10 mouse cellular contexts compared by ENCODE assay signal in genomic region chr8:79606225-79606624, GRCm38 (mm10). TPM values are rescaled to one million over a fixed set of nuclear protein-coding genes. Genes with fewer than 3 reads are reported as not detected.
DNase-seq lines count a peak whose midpoint lies in the region; TF ChIP-seq lines count a peak whose summit lies in the region.
"Had no signal": no experiment of that assay in that cellular context is flagged by ENCODE, and none has a peak within 500 bp of the region (broad histone marks: within the 10 kb centered on the region; RNA-seq: fewer than 3 reads in every experiment).

No protein-coding gene starts in this region.

- TF ChIP-seq POLR2A in brain, embryonic 14.5 days (IDR thresholded peaks at IDR 0.05; ENCODE audit: borderline replicate concordance, extremely low read depth, insufficient read depth, insufficient read length, poor library complexity, severe bottlenecking) = no peak

- DNase-seq in embryo, embryonic 10.5 days (ENCODE audit: low spot score) = peak; percentile 37
- no peak for DNase-seq in embryo, embryonic 11 days
- peak; percentile 43 for DNase-seq in kidney, postnatal 10 days
- no peak for DNase-seq in kidney, adult 9 months
- peak; percentile 32 for DNase-seq in 416B (ENCODE audit: low read depth)
- DNase-seq in brain, embryonic 14.5 days (ENCODE audit: low read depth) = no peak
- no peak for DNase-seq in right cerebral cortex, postnatal 10 days (ENCODE audit: low spot score in 2 of 2)
- DNase-seq in retina, embryonic 14.5 days (ENCODE audit: low spot score) = no peak
- DNase-seq: lung, adult 18-20 months; spleen, adult 18-20 months had no signal

- TF ChIP-seq CTCF in brain, embryonic 14.5 days (IDR thresholded peaks at IDR 0.05; ENCODE audit: borderline replicate concordance, extremely low read depth, insufficient read depth, insufficient read length) = peak; percentile 12; the same call in 1 of the 2 replicates

RNA-seq across cellular contexts. Expression of gene Otud4, which starts 33.2 kb away (rescaled TPM):
- polyA plus RNA-seq in brain, embryonic 14.5 days (2012; rRNA removed) = 27.1 and 28.9 TPM in 2 replicates

Comparison
In these comparisons a context has a peak if more than half of its experiments do, and no peak if none do; other contexts are left out.
1. DNase-seq: peak in embryo, embryonic 10.5 days (single experiment), kidney, postnatal 10 days (single experiment) and 416B (single experiment); none in embryo, embryonic 11 days (single experiment), kidney, adult 9 months (single experiment), brain, embryonic 14.5 days (single experiment), right cerebral cortex, postnatal 10 days (0 of 2) and retina, embryonic 14.5 days (single experiment).